Mouse (Mus musculus) CD4-positive helper T cell, adult 2 months (primary cell): ENCODE measurements around the gene Fyn.

ENCODE experiments used
- DNase-seq: peaks from one replicate; pipeline ENCODE4 v3.0.0-alpha.2; 2012; ENCODE audit warnings: low read depth, missing footprints, low spot score

The Fyn gene

GRCm38 (mm10) chr10:39378025-39378603 is 9.5 kb downstream of the Fyn start:
- peak; percentile 36 for DNase-seq

DNA sequence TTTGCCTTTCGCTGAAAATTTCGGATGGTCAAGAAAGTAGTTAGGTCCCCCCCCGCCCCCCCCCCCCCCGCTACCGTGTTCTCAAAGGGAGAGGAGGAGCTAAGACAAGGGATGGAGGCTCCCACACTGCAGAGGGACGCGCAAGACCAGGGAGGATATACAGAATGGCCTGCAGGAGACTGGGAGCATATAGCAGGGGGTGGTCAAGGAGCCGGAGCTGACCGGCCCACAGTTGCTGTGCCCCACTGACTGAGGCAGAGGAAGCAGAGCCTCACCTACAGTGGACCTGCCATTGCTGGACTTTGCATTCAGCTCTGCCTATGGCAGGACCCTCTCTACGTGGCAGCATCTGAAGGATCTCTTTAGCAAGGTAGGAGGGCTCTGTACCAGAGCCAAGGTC is 10.6 kb downstream of the Fyn start:
- DNase-seq = no peak

GRCm38 (mm10) chr10:39379721-39380370 is 11.2 kb downstream of the Fyn start:
- DNase-seq = no peak

GRCm38 (mm10) chr10:39385259-39385658 is 16.6 kb downstream of the Fyn start:
- no peak for DNase-seq

GRCm38 (mm10) chr10:39386203-39386602 is 17.5 kb downstream of the Fyn start:
- DNase-seq = peak; percentile 56

DNA sequence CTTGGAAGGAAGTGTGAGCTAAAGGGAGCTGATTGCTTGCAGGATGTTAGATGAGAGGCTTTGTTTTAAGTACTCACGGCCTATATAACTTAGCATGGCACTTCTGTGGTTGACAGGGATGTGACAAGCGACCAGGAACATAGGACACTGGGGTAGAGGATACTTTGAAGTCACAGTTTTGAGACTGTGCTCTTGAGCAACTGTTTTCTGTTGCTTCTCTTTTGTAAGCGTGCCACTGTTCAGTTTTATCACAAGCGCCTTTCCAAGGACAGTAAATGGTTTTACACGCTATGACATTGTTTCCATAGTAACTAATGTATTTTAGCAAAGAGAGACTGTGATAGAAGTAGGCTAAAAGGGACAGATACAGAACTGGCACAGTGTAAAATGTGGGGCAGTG is 18.4 kb downstream of the Fyn start:
- peak; percentile 24 for DNase-seq

- DNase-seq = no peak
Observed at GRCm38 (mm10) chr10:39387556-39387955, 18.9 kb downstream of the Fyn start.

- no peak for DNase-seq
Observed at GRCm38 (mm10) chr10:39388144-39388543, 19.5 kb downstream of the Fyn start.

DNA sequence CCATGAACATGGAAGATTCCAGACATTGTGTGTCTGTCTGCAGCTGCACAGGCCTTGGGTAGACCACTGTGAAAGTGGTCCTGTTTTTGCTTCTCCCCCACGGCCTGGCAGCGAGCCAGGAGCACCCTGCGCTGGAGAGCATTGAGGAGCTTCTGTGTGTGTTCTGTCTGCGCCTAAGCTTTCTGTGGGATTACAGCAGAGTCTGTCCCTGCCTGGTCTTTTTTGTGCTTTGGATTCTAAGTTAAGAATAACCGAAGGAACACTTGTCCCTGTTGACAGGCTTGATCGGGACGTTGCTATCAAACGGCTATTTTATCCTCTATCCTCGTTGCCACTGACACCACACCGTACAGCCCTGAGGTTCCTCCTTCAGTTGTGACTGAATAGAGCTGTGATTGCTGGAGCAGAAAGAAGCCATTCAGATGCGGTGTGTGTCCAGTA is 20.8 kb downstream of the Fyn start:
- DNase-seq = no peak

- no peak for DNase-seq
Observed at GRCm38 (mm10) chr10:39390541-39390940, 21.9 kb downstream of the Fyn start.

DNA sequence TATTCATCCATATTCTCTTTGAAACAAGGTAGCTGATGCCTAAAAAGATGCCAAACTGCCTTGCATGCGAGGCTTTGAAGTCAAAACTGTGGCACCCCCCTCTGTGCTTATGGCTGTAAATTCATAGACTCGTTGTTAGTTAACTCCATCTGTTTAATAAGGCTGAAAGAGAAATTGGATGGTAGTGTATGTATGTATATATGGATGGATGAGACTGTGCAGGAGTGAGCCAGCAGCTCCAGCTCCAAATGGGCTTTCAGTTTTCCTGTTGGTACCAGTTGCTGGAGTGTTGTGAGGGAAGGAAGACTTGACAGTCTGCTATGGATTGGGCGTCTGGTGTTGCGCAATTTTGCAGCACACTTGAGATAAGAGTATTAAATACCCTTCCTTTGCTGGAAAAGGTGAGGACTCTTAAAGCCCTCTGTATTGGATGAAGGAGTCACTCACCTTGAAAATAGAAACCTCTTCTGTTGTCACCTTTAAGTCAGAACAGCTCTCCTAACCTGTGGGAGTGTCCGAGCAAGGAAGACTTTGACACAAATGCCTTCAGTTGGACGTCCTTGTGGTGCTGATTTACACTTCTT is 24.3 kb downstream of the Fyn start:
- DNase-seq = no peak

- no peak for DNase-seq
Observed at GRCm38 (mm10) chr10:39395544-39395943, 26.9 kb downstream of the Fyn start.

DNA sequence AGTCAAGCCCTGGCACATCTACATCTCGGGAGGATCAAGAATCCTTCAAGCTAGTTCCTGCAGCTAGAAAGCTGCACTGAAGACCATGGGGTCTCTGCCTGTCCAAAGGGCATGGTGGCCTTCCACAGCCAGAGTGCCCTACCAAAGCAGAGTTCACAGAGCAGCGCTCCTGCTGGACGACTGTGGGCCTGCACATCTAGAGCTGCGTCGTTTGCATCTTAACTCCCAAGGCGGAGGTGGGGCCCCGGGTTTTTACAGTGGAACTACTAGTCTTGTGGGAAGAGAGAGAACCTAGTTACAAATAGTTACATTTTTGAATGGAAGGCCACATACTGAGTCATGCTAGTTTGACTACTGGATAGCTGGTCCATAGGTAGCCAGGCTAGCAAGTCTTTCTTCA is 30.3 kb downstream of the Fyn start:
- DNase-seq = no peak

- no peak for DNase-seq
Observed at GRCm38 (mm10) chr10:39400155-39400554, 31.5 kb downstream of the Fyn start.

GRCm38 (mm10) chr10:39402487-39402886 is 33.8 kb downstream of the Fyn start:
- DNase-seq = peak; percentile 81

DNA sequence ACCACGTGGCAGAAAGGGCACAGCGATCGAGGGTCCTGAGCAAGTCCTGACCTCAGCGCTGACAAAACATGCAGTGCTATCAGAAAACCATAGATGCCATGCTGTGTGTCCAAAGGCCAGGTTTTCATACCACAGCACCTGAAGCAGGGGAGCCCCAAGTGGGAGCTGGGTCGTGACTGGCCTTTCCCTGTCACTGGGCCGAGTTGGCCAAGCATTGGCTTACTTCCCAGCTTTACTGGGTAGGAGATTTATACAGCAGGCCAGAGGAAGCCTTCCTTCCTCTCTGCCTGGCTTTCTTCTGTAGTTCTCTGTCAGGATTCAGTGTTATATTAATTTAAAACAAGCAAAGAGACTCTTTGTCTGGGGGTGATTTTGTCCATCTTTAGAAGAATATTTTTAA is 35.1 kb downstream of the Fyn start:
- DNase-seq = no peak

DNA sequence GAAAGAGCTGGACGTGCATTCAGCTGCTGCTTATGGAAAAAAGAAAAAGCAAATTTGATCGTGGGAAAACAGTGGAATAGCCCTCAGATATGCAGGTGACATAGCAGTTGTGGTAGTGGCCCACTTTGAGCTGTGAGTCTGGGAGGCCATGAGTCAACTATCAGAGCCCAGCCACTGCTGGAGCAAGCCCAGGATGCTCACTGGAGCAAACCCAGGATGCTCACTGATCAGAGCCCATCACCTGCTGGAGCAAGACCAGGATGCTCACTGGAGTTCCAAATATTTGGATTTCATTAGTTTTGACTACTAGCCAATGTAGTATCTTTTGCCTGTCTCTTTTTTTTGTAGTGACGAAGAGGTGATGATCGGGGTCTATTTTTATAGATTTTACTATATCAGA is 35.5 kb downstream of the Fyn start:
- DNase-seq = no peak

DNA sequence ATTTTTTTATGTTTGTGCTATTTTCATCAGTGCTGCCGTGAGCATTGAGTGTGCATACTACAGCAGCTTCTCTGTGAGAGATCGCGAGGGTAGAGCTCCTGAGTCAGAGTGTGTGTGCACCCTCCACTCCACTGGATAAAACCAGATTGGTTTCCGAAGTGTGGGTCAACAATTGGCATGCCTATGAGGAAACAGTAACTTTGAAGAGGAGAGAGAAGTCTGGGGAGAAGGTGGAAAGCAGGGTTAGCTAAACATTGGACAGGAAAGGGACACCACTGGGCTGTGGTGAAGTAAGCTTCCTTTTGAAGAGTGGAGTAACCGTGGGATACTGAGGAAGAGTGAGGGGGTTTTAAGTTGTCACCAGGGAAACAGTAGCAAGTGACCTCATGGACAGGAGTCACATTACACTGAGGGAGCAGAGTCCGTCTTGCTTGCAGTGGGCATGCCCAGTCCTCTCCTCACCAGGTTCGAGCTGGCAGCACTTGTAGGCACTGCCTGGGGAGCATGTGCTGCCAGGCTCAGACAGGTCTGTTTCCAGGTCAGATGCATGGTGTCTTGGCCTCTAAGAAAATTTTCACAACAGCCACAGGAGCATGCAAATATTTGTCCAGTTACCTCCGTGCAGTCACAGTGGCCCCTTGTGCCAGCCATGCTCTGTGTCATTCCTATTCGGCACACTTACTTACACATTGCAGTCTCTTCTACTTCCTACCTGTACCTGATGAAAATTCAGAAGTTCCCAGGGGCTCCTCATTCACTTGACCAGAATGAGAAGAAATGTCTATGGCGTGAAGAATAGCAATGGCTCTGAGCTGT is 37.5 kb downstream of the Fyn start:
- no peak for DNase-seq

GRCm38 (mm10) chr10:39406798-39407189 is 38.1 kb downstream of the Fyn start:
- no peak for DNase-seq

- no peak for DNase-seq
Observed at GRCm38 (mm10) chr10:39407553-39407952, 38.9 kb downstream of the Fyn start.

DNA sequence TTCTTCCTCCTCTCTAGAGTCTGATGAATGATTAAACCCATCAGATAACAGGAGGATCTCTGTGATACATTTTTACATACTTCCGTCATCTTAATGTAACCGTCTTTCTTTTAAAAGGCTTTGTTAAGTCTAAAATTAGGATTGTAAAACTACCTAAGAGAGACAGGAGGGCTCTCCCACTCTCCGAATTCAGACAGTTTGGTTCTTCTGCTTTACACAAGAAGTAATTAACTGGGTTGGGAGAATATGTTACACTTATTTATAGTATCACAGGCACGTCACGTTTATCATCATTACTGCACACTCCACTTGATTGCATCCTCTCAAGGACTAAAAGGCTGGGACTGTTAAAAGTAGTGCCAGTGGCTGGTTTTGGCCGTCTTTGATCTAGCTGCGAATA is 40.9 kb downstream of the Fyn start:
- no peak for DNase-seq

DNA sequence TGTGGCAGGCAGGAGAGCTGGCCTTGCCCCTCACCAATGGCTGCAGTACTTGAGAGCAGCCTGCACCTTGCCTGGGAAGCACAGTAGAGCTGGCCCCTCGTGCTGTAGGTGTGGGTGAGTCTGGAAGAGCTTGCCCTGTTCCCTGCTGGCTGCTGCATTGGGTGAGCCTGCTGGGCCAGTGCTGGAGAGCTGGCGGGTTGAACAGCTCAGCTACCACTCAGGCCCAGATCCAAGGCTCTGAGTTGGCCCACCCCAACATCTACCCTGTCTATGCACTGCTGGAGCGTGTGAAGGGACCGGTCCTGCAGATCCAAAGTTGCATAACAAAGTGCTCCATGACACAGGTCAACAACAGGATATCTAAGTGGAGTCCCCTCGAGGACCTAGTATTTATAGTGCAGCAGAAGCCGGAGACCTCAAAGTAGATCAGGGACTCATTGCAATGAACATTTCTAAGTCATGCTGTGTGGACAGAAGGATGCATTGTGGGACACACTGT is 41.5 kb downstream of the Fyn start:
- DNase-seq = no peak
